Mouse (Mus musculus) myocyte (in vitro differentiated cells): Measurements from ENCODE around the gene Serpinb6e. TPM values are rescaled to one million over a fixed set of nuclear protein-coding genes. Genes with fewer than 3 reads are reported as not detected.

ENCODE experiments used
- H3K27me3 ChIP-seq: one replicate; pipeline ENCODE4 v1.6.1; 2011; ENCODE audit not compliant: control insufficient read depth, insufficient read depth, insufficient read length
- H3K36me3 ChIP-seq: one replicate; pipeline ENCODE4 v1.6.1; 2011; ENCODE audit not compliant: control insufficient read depth, insufficient read depth
- H3K4me2 ChIP-seq: one replicate; pipeline ENCODE4 v1.6.1; 2011; ENCODE audit warnings: low read depth, control low read depth
- H3K4me3 ChIP-seq: one replicate; pipeline ENCODE4 v1.5.1; 2011; ENCODE audit warnings: mild to moderate bottlenecking, control low read depth, moderate library complexity
- H3K79me2 ChIP-seq: one replicate; pipeline ENCODE4 v1.6.1; 2011; ENCODE audit not compliant: control insufficient read depth, insufficient read depth
- H3ac ChIP-seq: one replicate; pipeline ENCODE4 v1.6.1; 2011; ENCODE audit not compliant: control insufficient read depth, insufficient read length
- CEBPB ChIP-seq: IDR thresholded peaks from 2 replicates; pipeline ENCODE4 v1.6.1; 2011; ENCODE audit warnings: mild to moderate bottlenecking, moderate library complexity; ENCODE audit not compliant: poor library complexity, insufficient read depth, severe bottlenecking
- E2F4 ChIP-seq: IDR thresholded peaks from one replicate; pipeline ENCODE4 v1.6.1; 2011; ENCODE audit warnings: mild to moderate bottlenecking, control low read depth, moderate library complexity; ENCODE audit not compliant: insufficient read depth
- MAX ChIP-seq: IDR thresholded peaks from one replicate; pipeline ENCODE4 v1.6.1; 2011; ENCODE audit warnings: low read depth, mild to moderate bottlenecking, control low read depth
- MYOD1 ChIP-seq, 3 experiments: IDR thresholded peaks; one replicate each; pipeline ENCODE4 v1.6.1; 2011; ENCODE audit warnings: control low read depth in 2 of 3, low read depth in 2 of 3, mild to moderate bottlenecking in 2 of 3, moderate library complexity in 1 of 3; ENCODE audit not compliant: insufficient read length in 2 of 3, control insufficient read depth in 1 of 3
- MYOG ChIP-seq, 3 experiments: IDR thresholded peaks; one replicate each; pipeline ENCODE4 v1.6.1; 2011; ENCODE audit warnings: control low read depth in 2 of 3, low read depth in 2 of 3, mild to moderate bottlenecking in 2 of 3; ENCODE audit not compliant: insufficient read length in 2 of 3, control insufficient read depth in 1 of 3, insufficient read depth in 1 of 3
- POLR2A ChIP-seq: IDR thresholded peaks from one replicate; pipeline ENCODE4 v1.6.1; 2011; ENCODE audit warnings: low read depth, mild to moderate bottlenecking, control low read depth, moderate library complexity; ENCODE audit not compliant: insufficient read length
- POLR2AphosphoS2 ChIP-seq: IDR thresholded peaks from one replicate; pipeline ENCODE4 v1.6.1; 2011; ENCODE audit warnings: low read depth, control low read depth; ENCODE audit not compliant: insufficient read length
- REST ChIP-seq: IDR thresholded peaks from one replicate; pipeline ENCODE4 v1.6.1; 2011; ENCODE audit warnings: mild to moderate bottlenecking, control low read depth, moderate library complexity; ENCODE audit not compliant: insufficient read depth, insufficient read length
- SRF ChIP-seq: IDR thresholded peaks from one replicate; pipeline ENCODE4 v1.6.1; 2011; ENCODE audit warnings: low read depth; ENCODE audit not compliant: control insufficient read depth, insufficient read length
- TCF12 ChIP-seq: IDR thresholded peaks from one replicate; pipeline ENCODE4 v1.6.1; 2011; ENCODE audit warnings: mild to moderate bottlenecking, control low read depth; ENCODE audit not compliant: poor library complexity, insufficient read depth, severe bottlenecking
- TCF3 ChIP-seq: IDR thresholded peaks from one replicate; pipeline ENCODE4 v1.6.1; 2011; ENCODE audit warnings: low read depth, control low read depth; ENCODE audit not compliant: insufficient read length
- USF1 ChIP-seq: IDR thresholded peaks from one replicate; pipeline ENCODE4 v1.6.1; 2011; ENCODE audit warnings: low read depth, mild to moderate bottlenecking, control low read depth, moderate library complexity
- polyA plus RNA-seq: library from polyadenylated mRNA; unstranded; fragments of >200 nt; fragmentation: generic; extraction: Trizol; gene quantifications from one replicate; pipeline ENCODE4 v1.2.1, GENCODE M21; 2012; ENCODE audit warnings: missing spikeins

Gene Serpinb6e
- polyA plus RNA-seq, result not detected

DNA sequence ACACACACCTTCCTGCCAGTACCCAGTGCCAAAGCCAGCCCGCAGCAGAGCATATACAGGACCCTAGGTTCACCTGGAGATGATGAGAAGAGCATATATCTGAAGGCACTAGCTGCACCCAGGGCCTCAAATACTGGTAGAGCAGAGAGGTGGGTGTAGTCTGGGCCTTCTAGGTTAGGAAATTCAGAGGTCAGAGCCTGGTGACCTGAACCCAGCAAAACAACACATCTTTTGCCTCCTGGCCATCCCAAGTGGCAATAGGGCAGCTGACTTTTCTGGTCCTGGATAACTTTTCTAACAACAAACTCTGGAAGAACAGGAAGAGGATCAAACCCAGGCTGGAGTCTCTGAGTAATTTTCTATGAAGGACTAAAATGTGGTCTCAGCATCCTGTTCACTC lies at the start of gene Serpinb6e:
Serpinb6e (minus strand) TSS at position 101 of the 400 bp plus-strand sequence.
- Histone ChIP-seq H3K36me3 (no peaks in the 10 kb centered on the region), H3K79me2 (no peaks in the 10 kb centered on the region), H3ac (no peak within 1 kb of the TSS), H3K4me3 (no peak within 1 kb of the TSS), H3K4me2 (no peak within 1 kb of the TSS), H3K27me3 (no peaks in the 10 kb centered on the region)
- TF ChIP-seq E2F4 (no peak), REST (no peak), POLR2A (no peak), MYOD1 (IDR thresholded peaks at IDR 0.05; ENCODE audit: control insufficient read depth in 1 of 3, insufficient read length in 2 of 3, low read depth in 2 of 3) (no peak), USF1 (no peak)

GRCm38 (mm10) chr13:33830751-33831150 lies 12.5 kb downstream of the Serpinb6e start:
- no peak overlapping the region for H3K4me3 ChIP-seq
- H3ac ChIP-seq, result no peak overlapping the region
- no peaks in the 10 kb centered on the region for H3K36me3 ChIP-seq
- no peak overlapping the region for H3K4me2 ChIP-seq
- TF ChIP-seq E2F4 (no peak), TCF12 (no peak), POLR2A (no peak), CEBPB (no peak), MYOG (IDR thresholded peaks at IDR 0.05; ENCODE audit: control insufficient read depth in 1 of 3, insufficient read depth in 1 of 3, insufficient read length in 2 of 3, low read depth in 2 of 3) (no peak)
- H3K79me2 ChIP-seq, result no peaks in the 10 kb centered on the region
- H3K27me3 ChIP-seq, result no peaks in the 10 kb centered on the region

- Histone ChIP-seq H3K79me2 (no peaks in the 10 kb centered on the region), H3K27me3 (no peaks in the 10 kb centered on the region), H3K36me3 (no peaks in the 10 kb centered on the region), H3K4me2 (no peak overlapping the region), H3ac (no peak overlapping the region), H3K4me3 (no peak overlapping the region)
- TF ChIP-seq MYOG (IDR thresholded peaks at IDR 0.05; ENCODE audit: control insufficient read depth in 1 of 3, insufficient read depth in 1 of 3, insufficient read length in 2 of 3, low read depth in 2 of 3) (no peak), CEBPB (no peak), E2F4 (no peak), USF1 (no peak), TCF12 (no peak), SRF (no peak), MAX (no peak), MYOD1 (IDR thresholded peaks at IDR 0.05; ENCODE audit: control insufficient read depth in 1 of 3, insufficient read length in 2 of 3, low read depth in 2 of 3) (no peak), REST (no peak), POLR2AphosphoS2 (no peak), POLR2A (no peak), TCF3 (no peak)
These were observed 19.8 kb downstream of the Serpinb6e start for GRCm38 (mm10) chr13:33823421-33823820.

DNA sequence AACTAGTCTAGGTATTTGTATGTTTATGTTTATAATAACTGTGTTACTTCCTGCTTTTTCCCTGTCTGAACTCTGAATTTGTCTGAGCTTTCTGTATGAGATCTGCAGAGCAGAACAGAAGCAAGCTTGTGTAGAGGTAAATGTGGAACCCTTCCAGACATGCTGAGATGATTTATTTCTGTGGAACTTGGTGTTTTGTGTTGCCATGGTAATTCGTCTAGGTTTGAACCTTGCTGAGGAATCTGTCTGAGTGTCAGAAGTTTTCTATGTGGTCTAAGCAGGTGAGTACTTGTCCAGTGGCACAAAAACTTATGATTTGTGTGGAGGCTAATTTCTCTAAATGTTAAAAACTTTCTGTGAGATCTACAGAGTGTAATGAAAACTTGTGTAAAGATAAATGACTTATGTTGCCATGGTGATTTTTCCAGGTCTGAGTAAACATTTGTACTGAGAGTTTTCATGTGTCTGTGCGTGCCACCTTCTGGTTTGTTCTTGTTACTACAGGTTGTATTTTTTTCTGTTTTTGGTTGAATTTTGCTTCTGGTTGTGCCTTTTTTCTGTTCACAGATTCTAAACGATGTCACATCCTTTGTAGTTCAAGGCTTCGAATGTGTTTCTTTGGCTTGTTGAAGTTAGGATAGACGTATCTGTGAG lies 21.6 kb downstream of the Serpinb6e start:
- TF ChIP-seq CEBPB, result no peak
- no peak for TF ChIP-seq MAX
- no peak for TF ChIP-seq USF1
- TF ChIP-seq TCF12, result no peak
- TF ChIP-seq SRF, result no peak
- TF ChIP-seq POLR2AphosphoS2, result no peak
- no peak for TF ChIP-seq POLR2A
- TF ChIP-seq MYOD1 (IDR thresholded peaks at IDR 0.05; ENCODE audit: control insufficient read depth in 1 of 3, insufficient read length in 2 of 3, low read depth in 2 of 3), result no peak
- no peak for TF ChIP-seq REST
- TF ChIP-seq TCF3, result no peak
- no peak for TF ChIP-seq MYOG (IDR thresholded peaks at IDR 0.05; ENCODE audit: control insufficient read depth in 1 of 3, insufficient read depth in 1 of 3, insufficient read length in 2 of 3, low read depth in 2 of 3)
- TF ChIP-seq E2F4, result no peak
- Histone ChIP-seq H3K4me2 (no peak overlapping the region), H3ac (no peak overlapping the region), H3K36me3 (no peaks in the 10 kb centered on the region), H3K4me3 (no peak overlapping the region), H3K27me3 (no peaks in the 10 kb centered on the region), H3K79me2 (no peaks in the 10 kb centered on the region)

Other genes with a start within 250 kb of the Serpinb6e start
- gene Serpinb6d, start 182.0 kb downstream of the Serpinb6e start, polyA plus RNA-seq, result not detected
- 1.4 TPM for gene Serpinb6c, start 62.3 kb upstream of the Serpinb6e start, polyA plus RNA-seq
- gene Nqo2, start 121.3 kb upstream of the Serpinb6e start, polyA plus RNA-seq, result 25.1 TPM
- gene Ripk1, start 159.0 kb upstream of the Serpinb6e start, polyA plus RNA-seq, result 6.5 TPM
- 291 TPM for gene Serpinb6a, start 159.4 kb upstream of the Serpinb6e start, polyA plus RNA-seq
- gene Bphl, start 194.2 kb upstream of the Serpinb6e start, polyA plus RNA-seq, result 27.7 TPM
- gene Tubb2a, start 234.6 kb upstream of the Serpinb6e start, polyA plus RNA-seq, result 550 TPM